Mouse (Mus musculus): ENCODE measurements around the gene Psmb11.

DNA sequence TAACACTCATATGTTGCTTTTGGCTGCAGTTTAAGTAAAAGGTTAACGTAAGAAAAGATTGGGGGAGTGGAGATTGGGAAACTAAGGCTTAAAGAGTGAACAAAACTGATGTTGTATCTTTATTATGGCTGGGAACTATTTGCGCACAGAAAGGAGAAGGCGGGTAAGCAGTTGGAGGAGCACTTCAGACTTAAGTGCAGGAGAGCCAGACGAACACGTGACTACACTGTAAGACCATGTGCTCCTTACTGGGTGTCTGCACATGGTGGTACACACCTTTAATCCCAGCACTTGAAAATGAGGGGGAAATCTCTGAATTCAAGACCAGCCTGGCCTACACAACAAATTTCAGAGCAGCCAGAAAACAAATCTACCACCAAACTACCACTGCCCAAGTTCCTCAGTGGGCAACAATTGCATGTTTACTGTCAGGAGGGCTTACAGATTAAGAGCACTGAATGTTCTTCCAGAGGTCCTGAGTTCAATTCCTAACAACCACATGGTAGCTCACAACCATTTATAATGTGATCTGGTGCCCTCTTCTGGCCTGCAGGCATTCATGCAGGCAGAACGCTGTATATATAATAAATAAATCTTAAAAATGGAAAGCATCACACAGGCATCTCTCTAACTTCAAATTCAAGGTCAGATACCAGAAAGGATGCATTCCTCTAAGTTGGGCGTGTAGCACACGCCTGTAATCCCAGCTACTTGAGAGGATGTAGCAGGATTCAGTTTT is 25.8 kb downstream of the Psmb11 start:
- no peak for TF ChIP-seq CTCF (IDR thresholded peaks at IDR 0.05; ENCODE audit: insufficient read depth, low read depth, low read length)
- TF ChIP-seq POLR2A (IDR thresholded peaks at IDR 0.05; ENCODE audit: insufficient read depth, low read depth, low read length): no peak
